Mouse (Mus musculus) cerebellum, adult 9-10 months (tissue): ENCODE data around the gene BC025446.
"Not testable (repeated sequence)": the region's sequence is repeated elsewhere in the genome, so short reads cannot be mapped to it uniquely, and the experiment has no call there.

Source experiments
- DNase-seq: peaks from one replicate; pipeline ENCODE4 v3.0.0; 2022

The BC025446 gene

DNA sequence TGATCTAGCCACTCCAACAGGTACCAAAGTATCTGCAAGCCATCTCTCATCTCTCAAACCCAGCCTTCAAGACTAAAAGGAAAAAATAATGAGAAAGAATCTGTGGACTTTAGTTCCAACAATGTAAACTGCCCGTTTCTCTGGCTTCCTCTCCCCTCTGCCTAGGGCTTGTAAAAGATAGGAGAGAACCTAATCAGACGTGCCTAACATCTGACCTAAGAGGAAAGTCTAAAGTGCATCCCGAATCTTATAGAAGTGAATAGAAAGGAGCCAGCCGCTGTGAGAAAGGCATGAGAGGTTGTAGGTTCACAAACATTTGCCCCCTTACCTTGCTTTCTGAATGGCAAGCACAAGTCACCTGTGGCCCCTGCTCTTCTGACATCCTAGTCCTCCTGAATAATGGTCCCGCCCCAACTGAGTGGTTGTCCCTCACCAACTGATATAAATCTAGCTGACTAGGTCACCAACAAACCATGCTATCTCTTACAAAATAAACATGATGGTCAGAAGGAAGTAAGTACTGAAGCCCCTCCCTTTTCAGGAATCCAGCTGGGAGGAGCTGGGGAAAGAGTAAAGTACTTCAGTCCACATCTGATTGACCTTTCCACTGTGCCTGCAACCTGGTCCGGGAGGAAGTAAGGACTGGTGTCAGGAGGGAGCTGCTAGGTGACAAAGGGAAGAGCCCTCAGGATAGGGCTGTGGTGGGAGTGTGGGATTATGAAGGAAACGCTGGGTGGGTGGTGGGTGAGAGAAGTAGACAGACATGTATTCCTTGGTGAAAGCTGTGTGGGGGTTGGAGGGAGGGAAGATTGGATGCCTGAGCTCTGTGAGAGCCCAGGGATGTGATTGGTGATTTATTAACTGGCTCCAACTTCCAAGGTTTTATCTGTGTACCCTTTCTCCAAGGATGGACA lies at the start of gene BC025446:
Gene BC025446 (plus strand): TSS at position 599 of the 914 bp plus-strand sequence.
- DNase-seq = no peak

DNA sequence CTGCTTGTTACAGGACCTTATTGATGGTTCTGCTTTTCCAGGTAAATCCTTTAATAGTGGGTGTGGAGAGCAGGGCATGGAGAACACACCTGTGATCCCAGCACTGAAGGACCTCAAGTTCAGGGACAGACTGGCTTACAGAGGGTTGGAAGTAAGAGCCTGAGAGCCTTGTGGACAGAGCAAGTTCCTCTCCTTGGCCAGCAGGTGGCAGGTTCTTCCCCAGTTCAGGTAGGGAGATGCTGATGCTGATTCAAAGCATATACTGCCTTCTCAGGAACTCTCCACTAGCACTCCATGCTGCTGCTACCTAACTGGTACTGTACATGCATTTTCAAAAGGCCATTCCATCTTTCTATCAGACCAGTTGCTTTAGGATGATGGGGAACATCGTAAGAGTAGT lies 40.7 kb upstream of the BC025446 start:
- DNase-seq = peak; percentile 2

DNA sequence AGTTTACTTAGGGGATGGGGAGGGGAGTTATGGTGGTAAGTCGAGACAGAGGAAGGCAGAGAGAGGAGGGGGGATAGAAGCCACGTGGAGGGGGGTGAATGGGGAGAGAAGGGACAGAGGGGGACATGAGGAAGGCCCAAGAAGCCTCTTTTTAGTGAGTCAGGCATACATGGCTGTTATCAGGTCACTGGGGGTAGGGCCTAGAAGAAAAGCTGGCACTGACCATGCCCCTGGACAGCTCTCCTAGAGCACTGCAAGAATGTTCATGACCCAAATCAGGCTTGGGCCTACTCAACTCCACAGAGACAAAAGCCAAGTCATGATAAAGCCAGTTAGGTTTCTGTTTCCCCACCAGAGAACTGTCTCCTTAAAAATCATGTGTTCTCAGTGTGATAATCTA lies 29.9 kb upstream of the BC025446 start:
- DNase-seq = no peak

DNA sequence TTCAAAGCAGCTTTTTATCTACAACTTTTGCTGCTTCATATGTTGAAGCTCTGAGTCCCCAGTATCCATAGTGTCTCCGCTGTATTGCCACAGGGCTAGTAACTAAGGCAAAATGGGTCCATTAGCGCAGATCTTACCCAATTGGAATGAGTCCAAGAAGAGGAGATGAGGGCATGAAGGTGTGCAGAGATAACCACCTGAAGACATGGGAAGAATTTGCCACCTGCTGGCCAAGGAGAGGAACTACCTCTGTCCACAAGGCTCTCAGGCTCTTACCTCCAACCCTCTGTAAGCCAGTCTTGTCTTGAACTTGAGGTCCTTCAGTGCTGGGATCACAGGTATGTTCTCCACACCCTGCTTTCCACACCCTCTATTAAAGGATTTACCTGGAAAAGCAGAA lies 27.1 kb upstream of the BC025446 start:
- DNase-seq = peak; percentile 9

DNA sequence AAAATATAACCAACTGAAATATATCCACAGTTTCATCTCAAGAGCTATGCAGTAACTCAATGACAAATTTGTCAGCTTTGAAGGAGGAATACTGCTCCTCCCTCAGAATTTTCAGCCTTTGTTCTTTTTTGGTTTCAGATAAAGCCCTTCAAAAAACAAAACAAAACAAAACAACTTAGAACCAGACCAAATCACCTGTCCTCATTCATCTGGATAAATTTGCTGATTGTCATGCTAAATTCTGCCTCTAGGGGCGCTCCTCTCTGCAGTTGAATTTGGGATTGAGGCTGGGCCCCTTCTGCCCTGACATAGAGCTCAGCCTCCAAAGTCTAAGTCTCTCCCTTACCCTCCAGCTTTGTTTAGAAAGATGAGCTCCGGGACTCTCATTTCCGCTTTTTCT lies 25.6 kb upstream of the BC025446 start:
- not testable (repeated sequence) for DNase-seq

DNA sequence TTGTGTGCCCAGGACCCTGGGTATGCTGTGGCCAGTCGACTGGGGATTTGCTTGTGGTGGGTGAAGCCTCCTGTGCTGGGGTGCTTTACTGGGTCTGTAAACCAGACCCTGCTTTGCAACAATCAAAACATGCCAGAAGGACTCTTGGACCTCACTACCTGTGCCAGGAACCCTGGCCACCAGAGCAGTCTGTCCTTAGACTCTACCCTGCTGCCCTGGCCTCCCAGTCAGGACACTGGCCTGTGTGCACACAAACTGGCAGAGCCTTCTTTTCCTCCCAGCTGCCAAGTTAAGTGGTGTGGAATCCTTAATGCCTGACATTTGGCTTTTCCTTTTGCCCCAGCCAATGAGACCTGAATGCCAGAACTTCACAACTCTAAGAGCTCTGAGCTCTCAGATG lies 655 bp downstream of the BC025446 start:
- DNase-seq = no peak

DNA sequence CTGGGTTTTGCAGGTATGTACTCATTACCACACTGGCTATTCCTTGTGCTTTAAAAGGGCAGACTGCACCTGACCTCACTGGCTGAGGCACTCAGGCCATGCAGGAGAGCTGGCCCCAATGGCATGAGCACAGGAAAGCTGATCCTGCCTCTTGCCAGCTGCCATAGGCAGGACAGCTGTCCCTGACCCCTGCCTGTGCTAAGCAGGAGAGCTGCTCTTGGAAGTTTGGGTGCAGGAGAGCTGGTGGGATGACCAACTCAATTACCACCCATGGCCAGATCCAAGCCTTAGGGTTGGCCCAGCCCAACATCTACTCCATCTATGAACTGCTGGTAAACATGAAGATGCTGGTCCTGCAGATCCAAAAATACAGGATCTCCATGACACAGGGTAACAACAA lies 5.8 kb downstream of the BC025446 start:
- DNase-seq = no peak

DNA sequence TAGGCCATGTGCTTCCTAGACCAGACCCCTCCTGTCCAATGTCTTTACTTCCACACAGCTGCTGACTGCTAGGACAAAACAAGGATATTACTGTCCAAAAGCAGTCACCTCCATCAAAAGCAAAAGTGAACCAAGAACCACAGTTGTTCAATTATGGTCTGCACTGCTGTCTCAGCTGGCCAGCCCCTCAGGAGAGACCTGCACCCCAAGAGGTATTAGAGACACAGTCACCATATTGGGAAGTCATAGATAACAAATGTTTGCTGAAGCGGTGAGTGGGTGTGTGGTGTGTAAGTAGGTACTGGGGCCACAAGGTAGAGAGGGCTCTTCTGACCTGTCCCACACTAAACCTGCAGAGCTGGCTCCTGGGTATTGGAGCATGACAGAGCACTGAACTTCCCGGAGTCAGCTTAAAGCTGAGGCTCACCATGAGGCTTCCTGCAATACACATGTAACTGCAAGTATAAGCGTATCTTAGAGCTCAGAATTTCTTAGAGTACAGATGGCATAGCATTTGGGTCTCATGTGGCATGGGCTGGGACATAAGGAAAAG lies 21.6 kb downstream of the BC025446 start:
- no peak for DNase-seq

DNA sequence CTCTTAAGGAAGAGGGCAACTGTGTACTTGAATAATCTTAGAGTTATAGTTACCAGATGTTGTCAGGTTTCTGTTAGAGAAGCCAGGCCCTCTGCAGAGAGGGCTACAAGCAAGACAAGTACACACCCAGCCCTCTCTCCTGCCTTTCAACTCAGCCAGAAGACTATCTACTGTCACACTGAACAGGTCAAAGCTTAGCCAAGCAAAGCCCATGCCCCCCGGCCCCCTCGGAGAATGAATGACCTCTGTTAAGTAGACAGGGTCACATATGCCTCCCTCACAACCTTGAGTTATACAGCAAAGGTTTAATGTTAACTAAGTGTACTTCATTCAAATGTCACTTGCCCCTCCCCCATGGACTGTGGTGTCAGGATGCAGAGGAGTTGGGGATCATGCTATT lies 24.4 kb downstream of the BC025446 start:
- no peak for DNase-seq

DNA sequence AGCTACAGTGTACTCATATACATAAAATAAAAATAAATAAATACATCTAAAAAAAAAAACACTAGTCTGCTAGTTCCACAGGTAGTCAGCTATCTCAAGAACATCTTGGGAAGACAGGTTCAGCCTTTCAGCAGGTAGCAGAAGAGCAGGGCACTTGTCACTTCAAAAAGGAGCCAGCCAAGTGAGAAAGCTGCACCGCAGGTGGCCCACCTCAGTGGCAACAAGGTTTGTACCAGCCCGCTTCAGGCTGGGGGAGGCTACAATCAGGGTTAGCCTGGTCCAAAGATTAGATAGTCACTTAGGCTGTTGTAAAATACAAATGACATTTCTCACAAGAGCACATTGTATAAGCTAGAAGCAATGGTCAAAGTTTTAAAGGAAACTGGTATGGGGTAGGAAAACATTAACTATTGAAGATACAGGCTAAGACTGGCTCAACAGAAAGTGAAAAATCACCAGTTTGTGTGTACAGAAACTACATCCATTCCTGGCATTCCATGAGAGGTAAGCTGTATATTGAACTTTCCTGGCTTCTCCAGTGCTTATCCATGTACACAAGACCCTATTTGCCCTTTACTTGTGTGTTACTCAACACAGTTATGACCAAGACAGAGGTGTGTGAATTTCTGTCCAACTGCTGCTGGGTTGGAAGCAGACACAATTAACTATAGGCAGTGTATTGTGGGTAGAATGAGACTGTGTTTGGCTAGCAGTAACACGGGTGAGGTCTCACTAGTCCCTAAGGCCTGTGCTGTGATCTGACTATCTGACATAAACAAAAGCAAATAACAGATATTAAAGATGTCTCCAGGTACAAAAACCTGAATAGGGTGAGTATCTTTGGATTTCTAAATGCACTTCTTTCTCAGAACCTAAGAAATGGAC lies 26.8 kb downstream of the BC025446 start:
- no peak for DNase-seq

DNA sequence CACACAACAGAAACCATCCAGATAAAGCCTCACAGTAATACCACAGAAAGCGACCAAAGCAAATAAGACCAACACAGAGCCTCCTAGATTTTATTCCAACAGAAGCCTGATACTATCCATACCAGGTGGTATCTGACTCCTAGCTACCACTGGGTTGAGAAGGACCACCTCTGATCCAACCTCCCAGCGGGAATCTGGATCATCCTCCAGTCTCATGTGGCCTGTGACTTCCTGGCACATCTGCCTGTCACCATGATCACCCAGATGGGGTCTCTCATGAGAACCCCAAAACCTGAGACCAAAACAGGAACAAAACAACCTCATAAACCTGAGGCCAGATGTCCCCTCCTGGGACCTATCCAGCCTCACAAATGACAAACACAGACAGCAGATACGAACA lies 38.5 kb downstream of the BC025446 start:
- no peak for DNase-seq

DNA sequence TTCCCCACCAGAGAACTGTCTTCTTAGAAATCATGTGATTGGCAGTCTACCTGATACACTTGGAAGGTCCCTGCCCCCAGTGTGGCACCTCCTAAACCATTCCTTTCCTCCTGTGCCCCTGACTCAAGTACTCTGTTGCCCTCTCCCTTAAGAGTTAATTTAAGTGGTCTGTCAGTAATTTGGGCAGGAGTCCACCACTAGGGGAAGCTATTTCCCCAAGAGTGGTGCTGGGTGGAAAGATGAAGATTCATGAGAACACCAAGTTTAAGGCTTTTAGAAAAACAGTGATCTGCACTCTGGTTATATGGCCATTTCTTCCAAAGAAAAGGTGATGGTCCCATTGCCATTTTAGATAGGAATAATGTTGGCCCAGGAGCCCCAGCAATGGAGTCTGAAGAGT lies 49.7 kb downstream of the BC025446 start:
- DNase-seq = no peak

DNA sequence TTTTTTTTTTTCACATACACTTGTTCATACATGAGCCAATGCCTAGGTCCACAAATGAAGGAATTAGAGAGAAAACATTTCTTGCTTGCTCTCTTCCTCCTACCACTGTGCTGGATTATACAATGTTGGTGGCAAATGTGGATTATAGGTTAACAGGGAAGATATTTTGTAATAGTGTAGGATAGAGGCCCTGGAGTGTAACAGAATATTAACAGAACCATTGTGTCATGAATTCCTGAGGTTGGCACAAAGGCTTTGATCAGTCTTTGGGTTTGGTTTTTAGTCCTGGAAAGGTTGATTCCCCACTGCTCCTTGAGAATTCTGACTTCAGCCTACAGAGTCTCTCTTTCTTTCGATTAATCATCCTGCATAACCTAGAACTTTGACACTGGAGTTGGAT lies 50.5 kb downstream of the BC025446 start:
- DNase-seq = no peak

DNA sequence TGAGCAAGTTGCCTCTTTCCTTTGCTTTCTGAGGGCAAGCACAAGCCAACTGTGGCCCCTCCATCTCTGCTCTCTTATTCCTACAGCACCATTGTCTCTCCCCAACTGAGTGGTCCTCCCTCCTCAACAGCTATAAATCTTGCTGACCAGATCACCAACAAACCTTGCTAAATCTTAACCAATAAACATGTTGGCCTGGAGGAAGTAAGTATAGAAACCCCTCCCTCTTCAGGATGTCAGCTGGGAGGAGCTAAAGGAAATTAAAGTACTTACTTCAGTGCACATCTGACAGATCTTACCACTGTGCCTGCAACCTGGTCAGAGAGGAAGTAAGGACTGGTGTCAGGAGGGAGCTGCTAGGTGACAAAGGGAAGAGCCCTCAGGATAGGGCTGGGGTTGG lies 51.9 kb downstream of the BC025446 start, which contains the start of gene Ly6f:
Gene Ly6f (plus strand): TSS at position 301 of the 400 bp plus-strand sequence.
- no peak for DNase-seq

DNA sequence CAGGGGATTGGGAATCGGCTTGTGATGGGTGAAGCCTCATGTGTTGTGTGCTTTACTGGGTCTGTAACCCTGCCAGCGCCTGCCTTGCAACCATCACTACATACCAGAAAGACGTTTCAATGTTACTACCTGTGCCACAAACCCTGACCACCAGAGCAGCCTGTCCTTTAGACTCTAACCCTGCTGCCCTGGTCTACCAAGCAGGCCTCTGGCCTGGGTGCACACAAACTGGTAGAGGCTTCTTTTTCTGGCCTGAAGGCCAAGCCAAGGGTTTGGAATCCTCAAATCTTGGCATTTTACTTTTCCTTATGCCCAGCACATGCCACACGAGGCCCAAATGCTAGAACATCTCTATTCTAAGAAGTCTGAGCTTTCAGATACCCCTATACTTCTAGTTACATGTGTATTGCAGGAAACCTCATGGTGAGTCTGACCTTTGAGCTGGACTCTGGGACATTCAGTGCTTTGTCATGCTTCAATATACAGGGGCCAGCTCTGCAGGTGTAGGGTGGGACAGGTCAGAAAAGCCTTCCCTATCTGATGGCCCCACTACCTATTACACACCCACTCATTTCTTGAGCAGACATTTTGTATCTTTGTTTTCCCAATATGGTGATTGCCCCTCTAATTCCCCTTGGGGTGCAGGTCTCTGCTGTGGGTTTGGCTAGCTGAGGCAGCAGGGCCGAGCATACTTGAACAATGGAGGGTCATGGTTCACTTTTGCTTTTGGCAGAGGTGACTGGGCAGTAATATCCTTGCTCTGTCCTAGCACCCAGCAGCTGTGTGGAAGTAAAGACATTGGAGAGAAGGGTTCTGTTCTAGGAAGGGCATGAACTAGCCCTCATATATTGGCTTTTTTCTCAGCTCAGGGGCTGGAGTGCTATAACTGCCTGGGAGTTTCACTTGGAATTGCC lies 53.0 kb downstream of the BC025446 start:
- no peak for DNase-seq

DNA sequence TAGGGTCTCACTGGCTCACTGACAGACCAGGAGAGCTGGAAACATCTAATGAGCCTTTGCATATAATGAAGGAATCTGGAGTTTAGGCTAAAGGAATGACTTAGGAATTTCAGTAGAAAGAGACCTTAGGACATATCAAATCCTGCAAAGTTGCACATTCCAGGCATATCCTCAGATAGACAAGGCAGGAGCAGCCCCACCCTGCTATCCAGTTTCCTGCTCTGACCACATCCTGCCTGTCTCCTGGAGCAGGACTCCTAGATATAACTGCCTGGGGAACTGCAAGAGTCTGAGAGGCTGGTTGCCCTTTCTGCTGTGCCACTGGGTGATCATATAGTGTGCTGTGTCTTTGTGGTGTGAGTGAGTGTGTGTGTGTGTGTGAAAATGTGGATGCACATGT lies 54.0 kb downstream of the BC025446 start:
- no peak for DNase-seq

DNA sequence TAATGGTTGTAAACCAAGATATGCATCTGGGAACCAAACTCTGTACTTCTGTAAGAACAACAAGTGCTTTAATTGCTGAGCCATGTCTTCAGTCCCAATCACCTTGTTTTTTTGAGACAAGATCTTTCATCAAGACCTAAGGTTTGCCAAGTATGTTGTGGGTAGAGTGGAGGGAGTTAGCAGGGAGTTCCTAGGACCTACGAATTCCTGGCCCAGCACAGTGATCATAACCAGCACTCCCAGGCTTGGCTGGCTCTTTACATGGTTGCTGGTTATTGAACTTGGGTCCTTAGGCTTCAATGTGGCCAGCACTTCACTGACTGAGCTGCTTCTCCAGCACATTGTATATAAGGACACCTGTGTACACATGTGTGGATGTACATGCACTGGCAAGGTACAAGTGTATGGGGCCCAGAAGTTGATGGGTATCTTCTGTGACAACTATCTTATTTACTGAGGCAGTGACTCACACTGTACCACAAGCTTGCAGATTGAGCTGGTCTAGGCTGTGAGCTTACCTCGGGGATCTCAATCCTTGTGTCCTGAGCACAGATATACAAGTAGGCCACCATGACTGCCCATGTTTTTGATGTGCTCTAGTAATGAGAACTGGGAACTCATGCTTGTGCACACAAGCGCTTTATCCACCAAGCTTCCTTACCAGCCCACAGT lies 54.7 kb downstream of the BC025446 start:
- DNase-seq = no peak

DNA sequence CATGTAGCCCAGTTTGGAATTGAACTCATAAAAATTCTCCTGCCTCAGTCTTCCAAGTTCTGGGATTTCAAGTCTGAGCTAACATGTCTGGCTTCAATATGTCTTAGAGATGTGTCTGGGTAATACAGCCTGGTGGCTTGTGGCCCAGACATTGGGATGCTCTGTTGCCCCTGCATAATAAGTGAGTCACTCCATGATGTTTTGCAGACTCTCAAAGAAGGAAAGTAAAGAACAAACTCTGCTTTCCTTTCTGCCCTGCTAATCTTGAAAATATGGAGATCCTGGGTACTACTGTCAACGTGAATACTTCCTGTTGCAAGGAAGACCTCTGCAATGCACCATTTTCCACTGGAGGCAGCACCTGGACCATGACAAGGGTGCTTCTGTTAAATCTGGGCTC lies 55.2 kb downstream of the BC025446 start:
- DNase-seq = no peak

DNA sequence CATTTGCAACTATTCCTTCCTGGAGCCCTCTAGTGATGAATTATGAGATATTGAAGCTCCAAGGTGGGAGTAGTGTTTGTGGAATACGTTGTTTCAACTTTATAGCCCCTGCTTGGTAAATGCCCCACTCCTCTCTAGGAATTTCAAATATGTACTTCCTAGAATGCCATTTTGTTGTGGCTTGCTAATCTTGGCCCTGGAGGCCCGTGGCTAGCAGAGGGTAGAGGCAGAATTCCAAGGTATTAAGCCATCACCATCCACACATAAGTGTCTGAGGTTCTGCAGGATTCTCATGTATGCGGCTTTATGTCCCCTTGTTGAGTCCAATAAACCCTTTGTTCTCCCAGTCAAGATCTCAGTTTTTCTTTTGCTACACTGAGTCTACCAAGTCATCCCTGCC lies 55.7 kb downstream of the BC025446 start:
- no peak for DNase-seq
